Mouse (Mus musculus) left cerebral cortex, postnatal 14 days (tissue): Measurements from ENCODE around the gene Taco1. TPM values are rescaled to one million over a fixed set of nuclear protein-coding genes. Genes with fewer than 3 reads are reported as not detected.

Experiments used
- total RNA-seq, 2 experiments: library from RNA; stranded (reverse); gene quantifications; 2 replicates each; pipeline ENCODE4 v1.2.3; 2021

The Taco1 gene
- total RNA-seq, 2 experiments from 2014 or later: 15.3 to 15.6 TPM

Other genes with a start within 250 kb of the Taco1 start
- gene Cyb561, start 112.7 kb upstream of the Taco1 start, total RNA-seq: 10 to 100 TPM; 64.4 to 65.2 TPM
- gene Ace, start 98.1 kb upstream of the Taco1 start, total RNA-seq: 10 to 100 TPM in 1 of 2 experiments, 1 to 10 TPM in 1; 9.7 to 10.5 TPM
- gene Ace3, start 71.4 kb upstream of the Taco1 start, total RNA-seq: not detected
- 1 to 10 TPM; 1.5 to 1.7 TPM for gene Kcnh6, start 57.9 kb upstream of the Taco1 start, total RNA-seq
- gene Dcaf7, start 29.2 kb upstream of the Taco1 start, total RNA-seq: 100 to 1,000 TPM; 209 to 210 TPM
- 10 to 100 TPM; 24.2 to 29.1 TPM for gene Map3k3, start 18.6 kb downstream of the Taco1 start, total RNA-seq
- not detected for gene Gm10840, start 94.8 kb downstream of the Taco1 start, total RNA-seq
- 100 to 1,000 TPM in 1 of 2 experiments, 10 to 100 TPM in 1; 97.2 to 103 TPM for gene Limd2, start 94.8 kb downstream of the Taco1 start, total RNA-seq
- 10 to 100 TPM; 24.3 to 26.9 TPM for gene Strada, start 136.1 kb downstream of the Taco1 start, total RNA-seq
- gene Ccdc47, start 150.3 kb downstream of the Taco1 start, total RNA-seq: 10 to 100 TPM; 78.5 to 79.8 TPM
- 10 to 100 TPM; 69.0 to 69.4 TPM for gene Ddx42, start 150.9 kb downstream of the Taco1 start, total RNA-seq
- gene Ftsj3, start 190.0 kb downstream of the Taco1 start, total RNA-seq: 10 to 100 TPM; 28.9 to 30.7 TPM
- 100 to 1,000 TPM; 145 TPM for gene Psmc5, start 190.1 kb downstream of the Taco1 start, total RNA-seq
- gene Smarcd2, start 206.9 kb downstream of the Taco1 start, total RNA-seq: 10 to 100 TPM; 14.1 to 15.9 TPM
- under 1 TPM; 0.11 to 0.20 TPM for gene Tcam1, start 210.6 kb downstream of the Taco1 start, total RNA-seq
- not detected for gene Gh, start 235.8 kb downstream of the Taco1 start, total RNA-seq
- gene Cd79b, start 248.7 kb downstream of the Taco1 start, total RNA-seq: not detected